Mouse (Mus musculus): ENCODE measurements around the gene Aldh3a2. TPM values are rescaled to one million over a fixed set of nuclear protein-coding genes. Genes with fewer than 3 reads are reported as not detected.

Gene Aldh3a2
- polyA plus RNA-seq, 1 experiment: not detected

- no peak overlapping the region for H3K27ac ChIP-seq (ENCODE audit: insufficient read depth, low read depth, low read length)
- H3K4me1 ChIP-seq (ENCODE audit: control insufficient read depth, insufficient read depth, low read length): peaks cover 21% of the 10 kb centered on the region
- no peak overlapping the region for H3K4me3 ChIP-seq (ENCODE audit: insufficient read depth, low read depth, low read length)
- TF ChIP-seq POLR2A (IDR thresholded peaks at IDR 0.05; ENCODE audit: insufficient read depth, low read depth, low read length) (no peak), CTCF (IDR thresholded peaks at IDR 0.05; ENCODE audit: insufficient read depth, low read depth, low read length) (no peak)
- WGBS: 74% methylated on average over 10 of the region's 10 CpGs
Observed at GRCm38 (mm10) chr11:61208316-61208715, 58.9 kb downstream of the Aldh3a2 start.

- H3K4me3 ChIP-seq (ENCODE audit: insufficient read depth, low read depth, low read length): no peak within 1 kb of the TSS
- 64% methylated on average over 10 of the region's 10 CpGs for WGBS
- no peak within 1 kb of the TSS for H3K27ac ChIP-seq (ENCODE audit: insufficient read depth, low read depth, low read length)
- TF ChIP-seq POLR2A (IDR thresholded peaks at IDR 0.05; ENCODE audit: insufficient read depth, low read depth, low read length) (no peak), CTCF (IDR thresholded peaks at IDR 0.05; ENCODE audit: insufficient read depth, low read depth, low read length) (no peak)
- H3K4me1 ChIP-seq (ENCODE audit: control insufficient read depth, insufficient read depth, low read length): peaks cover 19% of the 10 kb centered on the region
Observed at GRCm38 (mm10) chr11:61207487-61208246, 59.6 kb downstream of the Aldh3a2 start, which contains the start of gene Aldh3a1. Gene Aldh3a1, plus strand, starts transcription at chr11:61207537.

- no peak overlapping the region for H3K4me3 ChIP-seq (ENCODE audit: insufficient read depth, low read depth, low read length)
- H3K27ac ChIP-seq (ENCODE audit: insufficient read depth, low read depth, low read length): no peak overlapping the region
- 97% methylated on average over 3 of the region's 3 CpGs for WGBS
- TF ChIP-seq POLR2A (IDR thresholded peaks at IDR 0.05; ENCODE audit: insufficient read depth, low read depth, low read length) (no peak), CTCF (IDR thresholded peaks at IDR 0.05; ENCODE audit: insufficient read depth, low read depth, low read length) (no peak)
- peaks cover 9% of the 10 kb centered on the region; the same call in 1 of the 2 replicates for H3K4me1 ChIP-seq (ENCODE audit: control insufficient read depth, insufficient read depth, low read length)
Observed at GRCm38 (mm10) chr11:61206136-61206535, 61.1 kb downstream of the Aldh3a2 start.

- H3K27ac ChIP-seq (ENCODE audit: insufficient read depth, low read depth, low read length): no peak overlapping the region
- peaks cover 9% of the 10 kb centered on the region; the same call in 1 of the 2 replicates for H3K4me1 ChIP-seq (ENCODE audit: control insufficient read depth, insufficient read depth, low read length)
- 72% methylated on average over 10 of the region's 10 CpGs for WGBS
- H3K4me3 ChIP-seq (ENCODE audit: insufficient read depth, low read depth, low read length): no peak overlapping the region
- TF ChIP-seq CTCF (IDR thresholded peaks at IDR 0.05; ENCODE audit: insufficient read depth, low read depth, low read length) (no peak), POLR2A (IDR thresholded peaks at IDR 0.05; ENCODE audit: insufficient read depth, low read depth, low read length) (no peak)
Observed at GRCm38 (mm10) chr11:61205167-61205950, 61.9 kb downstream of the Aldh3a2 start.

- no peak overlapping the region for H3K4me3 ChIP-seq (ENCODE audit: insufficient read depth, low read depth, low read length)
- peaks cover 4% of the 10 kb centered on the region; the same call in 1 of the 2 replicates for H3K4me1 ChIP-seq (ENCODE audit: control insufficient read depth, insufficient read depth, low read length)
- no peak overlapping the region for H3K27ac ChIP-seq (ENCODE audit: insufficient read depth, low read depth, low read length)
- WGBS: 81% methylated on average over 2 of the region's 2 CpGs
- TF ChIP-seq CTCF (IDR thresholded peaks at IDR 0.05; ENCODE audit: insufficient read depth, low read depth, low read length) (no peak), POLR2A (IDR thresholded peaks at IDR 0.05; ENCODE audit: insufficient read depth, low read depth, low read length) (no peak)
Observed at GRCm38 (mm10) chr11:61202810-61203209, 64.5 kb downstream of the Aldh3a2 start.

GRCm38 (mm10) chr11:61202186-61202585 is 65.1 kb downstream of the Aldh3a2 start:
- Histone ChIP-seq H3K4me1 (ENCODE audit: control insufficient read depth, insufficient read depth, low read length) (peaks cover 2% of the 10 kb centered on the region; the same call in 1 of the 2 replicates), H3K27ac (ENCODE audit: insufficient read depth, low read depth, low read length) (no peak overlapping the region), H3K4me3 (ENCODE audit: insufficient read depth, low read depth, low read length) (no peak overlapping the region)
- TF ChIP-seq POLR2A (IDR thresholded peaks at IDR 0.05; ENCODE audit: insufficient read depth, low read depth, low read length) (no peak), CTCF (IDR thresholded peaks at IDR 0.05; ENCODE audit: insufficient read depth, low read depth, low read length) (no peak)
- 58% methylated on average over 6 of the region's 6 CpGs for WGBS

- no peak overlapping the region for H3K4me3 ChIP-seq (ENCODE audit: insufficient read depth, low read depth, low read length)
- H3K27ac ChIP-seq (ENCODE audit: insufficient read depth, low read depth, low read length): no peak overlapping the region
- TF ChIP-seq CTCF (IDR thresholded peaks at IDR 0.05; ENCODE audit: insufficient read depth, low read depth, low read length): no peak
- no peak for TF ChIP-seq POLR2A (IDR thresholded peaks at IDR 0.05; ENCODE audit: insufficient read depth, low read depth, low read length)
- peaks cover 3% of the 10 kb centered on the region for H3K4me1 ChIP-seq (ENCODE audit: control insufficient read depth, insufficient read depth, low read length)
- WGBS: 83% methylated on average over 4 of the region's 4 CpGs
Observed at GRCm38 (mm10) chr11:61199620-61200362, 67.5 kb downstream of the Aldh3a2 start.

GRCm38 (mm10) chr11:61197935-61198334 is 69.3 kb downstream of the Aldh3a2 start:
- no peak overlapping the region for H3K4me3 ChIP-seq (ENCODE audit: insufficient read depth, low read depth, low read length)
- TF ChIP-seq POLR2A (IDR thresholded peaks at IDR 0.05; ENCODE audit: insufficient read depth, low read depth, low read length) (no peak), CTCF (IDR thresholded peaks at IDR 0.05; ENCODE audit: insufficient read depth, low read depth, low read length) (no peak)
- H3K27ac ChIP-seq (ENCODE audit: insufficient read depth, low read depth, low read length): no peak overlapping the region
- H3K4me1 ChIP-seq (ENCODE audit: control insufficient read depth, insufficient read depth, low read length): peaks cover 3% of the 10 kb centered on the region
